Mouse (Mus musculus) bone marrow, adult 2 months (tissue): Measurements from ENCODE around the gene Pdk2.

Experiments used
- CTCF ChIP-seq: fragments of 200-500 bp; IDR thresholded peaks from 2 replicates; pipeline ENCODE4 v1.5.1; 2011; ENCODE audit warnings: low read length, control low read depth; ENCODE audit not compliant: control insufficient read depth, insufficient read depth
- POLR2A ChIP-seq: fragments of 200-500 bp; IDR thresholded peaks from 2 replicates; pipeline ENCODE4 v1.6.1; 2011; ENCODE audit warnings: low read depth, mild to moderate bottlenecking, control low read depth, low read length, borderline replicate concordance; ENCODE audit not compliant: control insufficient read depth

DNA sequence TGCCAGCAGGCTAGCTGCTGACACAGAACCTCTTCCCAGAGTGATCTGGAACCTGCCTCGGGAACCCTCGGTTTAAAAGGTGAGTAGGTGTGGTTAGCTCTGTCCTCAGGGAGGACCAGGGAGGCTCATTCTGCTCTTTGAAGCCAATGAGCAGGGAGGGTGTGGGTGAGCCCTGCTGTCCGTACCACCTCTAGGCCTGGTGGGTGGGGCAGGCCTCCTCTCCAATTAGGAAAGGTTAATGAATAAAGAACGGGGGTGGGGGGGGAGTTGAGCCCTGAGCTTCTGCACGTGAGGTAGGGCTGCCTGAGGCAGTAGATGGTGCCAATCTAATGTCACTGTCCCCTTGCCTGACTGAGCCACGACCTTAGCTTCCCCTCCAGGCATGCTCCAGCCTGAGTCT lies 8.2 kb downstream of the Pdk2 start:
- TF ChIP-seq CTCF, result no peak
- TF ChIP-seq POLR2A, result no peak
